Mouse (Mus musculus) CH12.LX (cell line): ENCODE measurements around the gene Ndrg2. TPM values are rescaled to one million over a fixed set of nuclear protein-coding genes. Genes with fewer than 3 reads are reported as not detected.
A peak's percentile ranks its signal among the peaks of the same experiment; 100 is the strongest.

Experiments
- DNase-seq: peaks from one replicate; pipeline ENCODE4 v3.0.0-alpha.2; 2013; ENCODE audit errors: extremely low read depth
- H3K27ac ChIP-seq: 2 replicates; pipeline ENCODE4 v1.5.1; 2012; ENCODE audit warnings: low read depth, mild to moderate bottlenecking, control low read depth, moderate library complexity; ENCODE audit not compliant: insufficient read depth
- H3K27me3 ChIP-seq: replicated peaks from 2 replicates; pipeline ENCODE3; 2012; ENCODE audit warnings: inconsistent platforms
- H3K36me3 ChIP-seq, 2 experiments: replicated peaks in 1 of 2; 2 replicates each; pipeline versions ENCODE3 to v1.6.1; 2012; ENCODE audit warnings: inconsistent platforms in 1 of 2, low read length in 1 of 2, mild to moderate bottlenecking in 1 of 2, mixed read lengths in 1 of 2, moderate library complexity in 1 of 2; ENCODE audit not compliant: control insufficient read depth in 1 of 2, insufficient read depth in 1 of 2
- H3K4me1 ChIP-seq, 2 experiments: 2 replicates each; pipeline ENCODE4 v1.6.1; 2012; ENCODE audit warnings: inconsistent platforms in 1 of 2, moderate library complexity in 1 of 2; ENCODE audit not compliant: insufficient read depth in 2 of 2, control insufficient read depth in 1 of 2
- H3K4me2 ChIP-seq: 2 replicates; pipeline ENCODE4 v1.6.1; 2012; ENCODE audit warnings: low read depth, mild to moderate bottlenecking, control low read depth; ENCODE audit not compliant: poor library complexity, insufficient read depth, severe bottlenecking
- H3K4me3 ChIP-seq, 3 experiments: fragments of 150-350 bp in 1 of 3; sonication (generic) in 1 of 3; replicated peaks in 1 of 3; 2 replicates each; pipeline versions ENCODE3 to v1.5.1; 2011 to 2012; ENCODE audit warnings: low read depth in 2 of 3, low read length in 2 of 3, mild to moderate bottlenecking in 2 of 3, moderate library complexity in 2 of 3, control low read depth in 1 of 3, improper control_type of control experiment in 1 of 3, inconsistent platforms in 1 of 3, mixed read lengths in 1 of 3; ENCODE audit not compliant: poor library complexity in 1 of 3
- H3K79me2 ChIP-seq: replicated peaks from 2 replicates; pipeline ENCODE4 v1.6.1; 2012; ENCODE audit warnings: mild to moderate bottlenecking, moderate library complexity; ENCODE audit not compliant: control insufficient read depth, poor library complexity, insufficient read depth, severe bottlenecking; ENCODE audit errors: extremely low read depth
- H3K9ac ChIP-seq: 2 replicates; pipeline ENCODE4 v1.6.1; 2012; ENCODE audit warnings: low read depth, mild to moderate bottlenecking, control low read depth, moderate library complexity; ENCODE audit not compliant: insufficient read depth
- H3K9me3 ChIP-seq: replicated peaks from 2 replicates; pipeline ENCODE3; 2012; ENCODE audit warnings: low read length, inconsistent platforms, mixed read lengths
- BHLHE40 ChIP-seq: IDR thresholded peaks from 2 replicates; pipeline ENCODE4 v1.6.1; 2011; ENCODE audit warnings: mild to moderate bottlenecking, low read depth, low read length, improper control_type of control experiment
- CHD1 ChIP-seq: IDR thresholded peaks from 2 replicates; pipeline ENCODE4 v1.6.1; 2012; ENCODE audit warnings: low read depth, low read length, improper control_type of control experiment, inconsistent platforms
- E2F4 ChIP-seq: IDR thresholded peaks from 2 replicates; pipeline ENCODE4 v1.6.1; 2011; ENCODE audit warnings: low read depth, low read length, improper control_type of control experiment; ENCODE audit not compliant: insufficient replicate concordance
- EP300 ChIP-seq: IDR thresholded peaks from 2 replicates; pipeline ENCODE4 v1.6.1; 2011; ENCODE audit warnings: low read length, improper control_type of control experiment
- GABPA ChIP-seq: IDR thresholded peaks from 2 replicates; pipeline ENCODE4 v1.6.1; 2012; ENCODE audit warnings: low read depth, low read length, improper control_type of control experiment, inconsistent platforms; ENCODE audit not compliant: insufficient replicate concordance
- MAX ChIP-seq: IDR thresholded peaks from 2 replicates; pipeline ENCODE4 v1.6.1; 2011; ENCODE audit warnings: low read length, improper control_type of control experiment
- MEF2A ChIP-seq: IDR thresholded peaks from 2 replicates; pipeline ENCODE4 v1.6.1; 2014; ENCODE audit warnings: low read depth, mild to moderate bottlenecking, inconsistent platforms, low read length, improper control_type of control experiment, borderline replicate concordance
- MXI1 ChIP-seq: IDR thresholded peaks from 2 replicates; pipeline ENCODE4 v1.6.1; 2011; ENCODE audit warnings: mild to moderate bottlenecking, low read depth, low read length, improper control_type of control experiment
- MYC ChIP-seq: IDR thresholded peaks from 2 replicates; pipeline ENCODE4 v1.6.1; 2011; ENCODE audit warnings: low read depth, mild to moderate bottlenecking, improper control_type of control experiment, low read length
- NRF1 ChIP-seq: IDR thresholded peaks from 2 replicates; pipeline ENCODE4 v1.6.1; 2014; ENCODE audit warnings: low read depth, mild to moderate bottlenecking, inconsistent platforms, low read length, improper control_type of control experiment, moderate library complexity
- POLR2A ChIP-seq: IDR thresholded peaks from 2 replicates; pipeline ENCODE4 v1.6.1; 2011; ENCODE audit warnings: low read depth, mild to moderate bottlenecking, improper control_type of control experiment, low read length
- POLR2AphosphoS2 ChIP-seq: IDR thresholded peaks from 2 replicates; pipeline ENCODE4 v1.6.1; 2011; ENCODE audit warnings: low read depth, low read length, improper control_type of control experiment
- RAD21 ChIP-seq: IDR thresholded peaks from 2 replicates; pipeline ENCODE4 v1.6.1; 2011; ENCODE audit warnings: low read depth, mild to moderate bottlenecking, low read length, improper control_type of control experiment, moderate library complexity
- RCOR1 ChIP-seq: conservative IDR thresholded peaks from 2 replicates; pipeline ENCODE4 v1.6.1; 2012; ENCODE audit warnings: low read depth, mild to moderate bottlenecking, inconsistent platforms, low read length, improper control_type of control experiment
- TBP ChIP-seq: conservative IDR thresholded peaks from 2 replicates; pipeline ENCODE4 v1.6.1; 2011; ENCODE audit warnings: low read depth, low read length, improper control_type of control experiment
- TCF12 ChIP-seq: IDR thresholded peaks from 2 replicates; pipeline ENCODE4 v1.6.1; 2014; ENCODE audit warnings: low read depth, mild to moderate bottlenecking, inconsistent platforms, low read length, improper control_type of control experiment
- UBTF ChIP-seq: IDR thresholded peaks from 2 replicates; pipeline ENCODE4 v1.6.1; 2012; ENCODE audit warnings: low read depth, mild to moderate bottlenecking, inconsistent platforms, low read length, improper control_type of control experiment, moderate library complexity
- USF2 ChIP-seq: conservative IDR thresholded peaks from 2 replicates; pipeline ENCODE4 v1.6.1; 2011; ENCODE audit warnings: low read depth, low read length, improper control_type of control experiment
- ZC3H11A ChIP-seq: IDR thresholded peaks from 2 replicates; pipeline ENCODE4 v1.6.1; 2012; ENCODE audit warnings: low read depth, mild to moderate bottlenecking, inconsistent platforms, low read length, improper control_type of control experiment
- ZKSCAN1 ChIP-seq: IDR thresholded peaks from 2 replicates; pipeline ENCODE4 v1.6.1; 2012; ENCODE audit warnings: low read depth, inconsistent platforms, low read length, improper control_type of control experiment, borderline replicate concordance
- ZMIZ1 ChIP-seq: IDR thresholded peaks from 2 replicates; pipeline ENCODE4 v1.6.1; 2012; ENCODE audit warnings: low read depth, mild to moderate bottlenecking, inconsistent platforms, low read length, improper control_type of control experiment
- dilution Hi-C: fragments of 300-500 bp; cut with MboI; formaldehyde crosslinking; loops from 2 replicates; pipeline ENCODE4 v1.14.3; 2020; ENCODE audit warnings: low sequenced_read_pairs; ENCODE audit not compliant: extremely low pct_unique_long_range_greater_than_20kb, extremely low pct_ligation_motif_present
- in situ Hi-C: fragments of 300-500 bp; cut with MboI; formaldehyde crosslinking; loops from 3 replicates; pipeline ENCODE4 v1.14.3; 2019; ENCODE audit warnings: low sequenced_read_pairs, low pct_ligation_motif_present, low pct_unique_long_range_greater_than_20kb, mixed read lengths
- polyA plus RNA-seq: library from polyadenylated mRNA; unstranded; fragments of >175 nt; gene quantifications from 2 replicates; pipeline ENCODE4 v1.2.1, GENCODE M21; 2012; ENCODE audit warnings: low read depth; ENCODE audit not compliant: insufficient read length
- total RNA-seq, 2 experiments: library from RNA; depleted of rRNA; stranded (reverse); fragments of 300-350 nt in 1 of 2; fragments of >200 nt in 1 of 2; gene quantifications; 2 replicates each; pipeline ENCODE4 v1.2.3; 2012 to 2014

The Ndrg2 gene
- total and polyA plus RNA-seq, 3 experiments: 0.50 to 1.1 (median 1.0) TPM

DNA sequence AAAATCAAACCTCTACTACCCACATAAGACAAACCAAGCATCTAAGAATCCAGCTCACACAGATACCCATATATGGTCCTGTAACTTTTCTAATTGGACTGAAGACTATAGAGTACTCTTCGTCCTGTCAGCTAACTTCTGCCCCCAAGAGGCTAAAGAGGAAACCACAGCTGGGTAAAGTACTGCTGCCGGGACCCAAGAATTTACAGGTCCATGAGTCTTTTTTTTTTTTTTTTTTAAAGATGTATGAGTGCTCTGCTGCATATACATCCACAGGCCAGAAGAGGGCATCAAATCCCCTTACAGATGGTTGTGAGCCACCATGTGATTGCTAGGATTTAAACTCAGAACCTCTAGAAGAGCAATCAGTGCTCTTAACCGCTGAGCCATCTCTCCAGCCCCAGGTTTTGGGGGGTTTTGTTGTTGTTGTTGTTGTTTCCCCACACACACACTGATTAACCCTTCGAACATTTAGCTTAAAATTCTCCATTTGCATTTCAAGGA is 30.4 kb downstream of the Ndrg2 start (continued):
- 0 out of 2 replicates have a peak, but pooled peaks have one; percentile 45 for TF ChIP-seq RCOR1
- TF ChIP-seq POLR2AphosphoS2: no peak
- TF ChIP-seq MAX: peak; percentile 73
- no peak for TF ChIP-seq ZKSCAN1
- peak; percentile 80; the same call in 1 of the 2 replicates for TF ChIP-seq MXI1
- TF ChIP-seq UBTF: no peak
- no peak for TF ChIP-seq NRF1
- TF ChIP-seq ZC3H11A: no peak
- TF ChIP-seq, all 38 proteins: peak for 19

DNA sequence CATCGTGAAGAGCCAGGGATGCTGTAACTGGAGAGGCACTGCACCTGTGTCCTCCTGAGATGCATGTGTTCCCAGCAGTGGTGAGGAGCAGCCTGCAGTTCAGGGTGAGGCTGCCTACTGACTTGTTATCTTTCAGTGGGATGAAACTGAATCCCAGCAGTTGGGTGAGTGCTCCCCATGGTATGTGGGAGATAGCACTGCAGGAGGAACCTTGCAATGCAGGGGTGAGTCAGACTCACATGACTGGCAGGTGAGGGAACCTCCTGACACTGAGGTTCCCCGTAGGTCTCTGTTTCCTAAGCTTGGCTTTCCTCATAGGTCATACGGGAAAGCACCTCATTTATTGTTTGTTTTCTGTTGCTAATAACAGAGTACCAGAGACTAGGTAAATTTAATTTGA is 36.4 kb downstream of the Ndrg2 start:
- no peaks in the 10 kb centered on the region for H3K9me3 ChIP-seq
- no peak overlapping the region for H3K9ac ChIP-seq
- dilution Hi-C loops: no loop called here
- H3K27ac ChIP-seq: no peak overlapping the region
- no peaks in the 10 kb centered on the region for H3K79me2 ChIP-seq
- peaks cover 2 to 5% of the 10 kb centered on the region in 2 experiments; a peak in 3 of 4 replicates for H3K4me1 ChIP-seq
- H3K36me3 ChIP-seq: no peaks in the 10 kb centered on the region
- H3K27me3 ChIP-seq: no peaks in the 10 kb centered on the region
- TF ChIP-seq CHD1 (no peak), TCF12 (no peak), BHLHE40 (peak; percentile 55; the same call in 1 of the 2 replicates)
- no peak overlapping the region for H3K4me3 ChIP-seq
- no peak for DNase-seq
- H3K4me2 ChIP-seq: no peak overlapping the region
- in situ Hi-C loops: no loop called here

DNA sequence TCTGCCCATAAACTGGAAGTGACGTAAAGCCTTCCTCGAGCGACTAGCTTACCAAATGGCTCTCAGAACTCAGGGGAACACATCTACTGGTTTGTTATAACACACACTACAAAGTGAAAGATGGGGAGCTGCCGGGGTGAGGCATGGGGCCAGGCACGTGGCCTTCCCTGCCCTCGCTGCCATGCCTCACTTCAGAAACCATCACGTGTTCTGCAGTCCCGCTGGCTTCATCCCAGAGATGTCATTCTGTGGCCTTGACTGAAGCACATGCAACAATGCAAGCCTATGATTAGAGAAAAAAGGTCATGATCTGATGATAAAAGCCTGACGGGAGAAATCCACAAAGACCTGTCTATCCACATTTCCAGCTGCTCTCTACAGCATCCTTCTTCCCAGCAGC is 42.2 kb downstream of the Ndrg2 start:
- DNase-seq: no peak
- H3K79me2 ChIP-seq: no peaks in the 10 kb centered on the region
- peaks cover 5 to 7% of the 10 kb centered on the region in 2 experiments for H3K4me1 ChIP-seq
- H3K9me3 ChIP-seq: no peaks in the 10 kb centered on the region
- H3K27me3 ChIP-seq: no peaks in the 10 kb centered on the region
- no peak overlapping the region for H3K4me3 ChIP-seq
- in situ Hi-C loops (loop anchor here (25.0 kb wide), 1 partner anchor 109 kb away; the partner anchor contains the start of gene Ang4), dilution Hi-C loops (no loop called here)
- H3K4me2 ChIP-seq: peak overlapping the region; percentile 44; the same call in 1 of the 2 replicates
- H3K9ac ChIP-seq: no peak overlapping the region
- H3K36me3 ChIP-seq: no peaks in the 10 kb centered on the region
- no peak overlapping the region for H3K27ac ChIP-seq
- no peak for TF ChIP-seq RAD21
- TF ChIP-seq USF2: no peak
- no peak for TF ChIP-seq CHD1
- no peak for TF ChIP-seq GABPA
- no peak for TF ChIP-seq POLR2A
- TF ChIP-seq MEF2A: no peak
- no peak for TF ChIP-seq MXI1
- TF ChIP-seq EP300: no peak
- no peak for TF ChIP-seq E2F4
- no peak for TF ChIP-seq MYC
- no peak for TF ChIP-seq ZMIZ1
- TF ChIP-seq TBP: no peak
- TF ChIP-seq, all 38 proteins: peak for 0
